Mouse (Mus musculus) heart, postnatal 25 days (tissue): ENCODE results near the gene Stk32b. TPM values are rescaled to one million over a fixed set of nuclear protein-coding genes. Genes with fewer than 3 reads are reported as not detected.

ENCODE experiments used
- DNase-seq: peaks from one replicate; pipeline ENCODE4 v3.0.0; 2022; ENCODE audit warnings: low spot score
- intact Hi-C: fragments of 180-260 bp; cut with DNase I; formaldehyde crosslinking; loops from one replicate; pipeline ENCODE4 v1.15.1; 2025
- total RNA-seq, 2 experiments: library from RNA; stranded (reverse); gene quantifications; 2 replicates each; pipeline ENCODE4 v1.2.3; 2021

Gene Stk32b
- total RNA-seq, 2 experiments from 2014 or later: 0.22 to 0.29 TPM

DNA sequence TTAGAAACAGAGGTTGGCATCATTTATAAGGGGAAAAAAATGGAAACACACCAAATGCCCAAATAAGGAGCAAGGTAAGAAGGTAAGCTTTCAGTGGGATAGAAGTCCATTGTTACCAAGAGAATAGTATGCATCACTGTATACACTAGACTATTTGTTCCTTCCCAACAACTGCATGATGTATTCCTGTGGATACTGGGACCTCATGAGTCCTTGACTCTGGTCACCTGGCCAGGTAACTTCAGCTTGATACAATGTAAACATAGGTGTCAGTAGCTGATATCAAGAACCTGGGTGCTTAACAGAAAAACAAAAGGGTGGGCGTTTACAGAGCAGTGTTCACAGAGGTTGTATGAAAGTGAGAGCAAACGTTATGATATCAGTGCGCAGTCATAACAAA lies 24.2 kb downstream of the Stk32b start:
- intact Hi-C loops: no loop called here
- DNase-seq: no peak

DNA sequence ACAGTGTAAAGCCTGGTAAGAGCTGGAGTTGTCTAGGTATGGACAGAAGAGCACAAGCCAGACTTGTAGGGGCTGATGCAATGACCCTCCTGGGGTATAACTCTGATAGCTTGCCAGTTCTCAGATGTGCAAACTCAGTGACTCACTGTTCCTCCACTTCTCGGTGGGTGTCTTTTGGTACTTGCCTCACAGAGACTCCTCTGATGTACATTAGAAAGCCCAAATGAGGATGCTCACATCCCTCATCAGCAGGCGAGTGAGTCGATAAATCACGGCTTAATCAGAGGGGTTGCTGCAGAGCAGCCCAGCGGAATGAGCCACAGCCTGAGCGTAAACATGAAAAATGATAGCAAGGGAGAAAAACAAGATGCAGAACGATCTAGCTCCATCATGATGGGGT lies 46.2 kb downstream of the Stk32b start:
- no peak for DNase-seq
- intact Hi-C loops: no loop called here

- DNase-seq: no peak
- intact Hi-C loops: no loop called here
Measured at GRCm38 (mm10) chr5:37664962-37665361, 52.0 kb downstream of the Stk32b start.

DNA sequence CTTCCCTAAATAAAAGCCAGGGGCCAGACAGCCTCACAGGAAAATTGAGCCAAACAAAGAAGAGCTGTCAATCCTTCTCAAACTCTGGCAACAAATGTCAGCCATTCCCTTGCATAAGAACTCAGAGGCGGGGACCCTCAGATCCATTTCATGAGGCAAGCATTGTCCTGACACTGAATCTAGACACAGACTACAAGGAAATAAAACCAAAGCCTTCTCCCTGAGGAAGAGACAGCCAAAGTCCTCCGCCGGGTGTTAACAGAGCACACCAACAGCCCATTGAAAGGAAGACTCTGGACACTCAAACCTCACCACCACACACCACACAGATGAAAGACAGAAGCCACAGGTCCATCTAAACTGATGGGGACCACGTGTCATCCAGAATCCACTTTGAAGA lies 57.8 kb downstream of the Stk32b start:
- intact Hi-C loops: no loop called here
- DNase-seq: no peak

GRCm38 (mm10) chr5:37657741-37658140 lies 59.2 kb downstream of the Stk32b start:
- intact Hi-C loops: no loop called here
- DNase-seq: no peak

DNA sequence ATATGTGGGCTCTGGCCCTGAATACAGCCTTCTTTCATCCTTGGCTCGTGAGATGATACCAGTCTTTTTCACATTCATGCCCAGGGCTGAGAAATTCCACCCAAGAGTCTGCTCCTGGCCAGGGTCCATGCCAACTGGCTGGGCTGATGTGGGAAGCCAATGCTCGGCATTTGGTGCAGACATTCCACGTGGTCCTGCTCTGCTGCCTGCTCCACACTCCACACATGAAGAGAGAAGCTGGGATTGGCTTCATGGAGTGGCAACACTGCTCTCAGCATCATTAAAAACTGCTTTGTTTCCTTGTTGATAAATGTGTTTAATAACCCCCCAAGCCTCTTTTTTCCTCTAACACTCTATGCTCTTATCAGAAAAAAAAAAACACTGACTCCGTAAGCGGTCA lies 61.8 kb downstream of the Stk32b start:
- intact Hi-C loops: no loop called here
- DNase-seq: no peak

DNA sequence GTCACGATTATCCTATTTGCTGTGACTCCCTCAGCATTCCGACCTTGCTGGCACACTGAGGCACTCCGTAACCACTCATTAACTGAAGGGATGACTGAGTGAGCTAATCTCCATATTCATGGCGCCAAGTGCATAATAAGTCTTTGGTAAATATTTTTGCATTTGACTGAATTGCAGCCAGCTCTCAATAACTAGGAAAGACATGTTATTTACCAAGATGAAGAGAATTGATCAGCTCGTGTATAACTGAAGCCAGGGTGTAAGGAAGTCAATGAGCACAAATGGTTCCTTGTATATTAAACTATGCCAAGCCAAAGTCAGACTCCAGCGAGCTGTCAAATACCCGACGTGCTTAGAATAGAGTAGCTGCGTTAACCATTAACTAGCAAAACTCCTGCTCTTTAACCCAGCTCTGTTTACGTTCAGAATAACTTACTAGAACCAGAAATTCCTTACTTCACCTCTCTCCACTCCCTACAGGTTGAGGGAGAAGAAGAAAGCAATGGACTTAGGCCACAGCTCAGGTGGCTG lies 66.2 kb downstream of the Stk32b start:
- no peak for DNase-seq
- intact Hi-C loops: no loop called here

GRCm38 (mm10) chr5:37650089-37650601 lies 66.8 kb downstream of the Stk32b start:
- intact Hi-C loops: no loop called here
- DNase-seq: no peak

DNA sequence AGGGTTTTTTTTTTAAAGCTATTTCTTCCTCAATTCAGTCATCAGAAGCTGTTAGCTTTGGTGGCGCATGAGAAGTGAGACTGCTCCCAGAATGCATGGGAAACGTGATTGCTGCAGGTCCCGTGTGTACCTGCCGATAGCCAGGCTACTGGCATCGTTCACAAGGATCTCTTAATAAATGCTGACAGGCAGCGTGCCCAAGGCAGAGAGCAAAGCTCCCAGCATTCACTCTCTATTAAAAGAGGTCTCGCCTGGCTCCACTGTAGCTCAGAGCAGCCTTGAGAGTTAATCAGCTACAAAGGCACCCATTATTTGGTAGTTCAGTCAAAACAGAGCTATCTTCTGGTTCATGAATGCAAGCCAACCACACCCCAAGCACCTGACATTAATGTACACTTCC lies 72.9 kb downstream of the Stk32b start:
- intact Hi-C loops: loop anchor here (10.0 kb wide), 1 partner anchor 69 kb away; no protein-coding TSS in a partner anchor
- DNase-seq: no peak

- intact Hi-C loops: loop anchor here (10.0 kb wide), 1 partner anchor 68 kb away; no protein-coding TSS in a partner anchor
- DNase-seq: no peak
Measured at GRCm38 (mm10) chr5:37642486-37642885, 74.5 kb downstream of the Stk32b start.

- intact Hi-C loops: no loop called here
- DNase-seq: no peak
Measured at GRCm38 (mm10) chr5:37634791-37635190, 82.2 kb downstream of the Stk32b start.

DNA sequence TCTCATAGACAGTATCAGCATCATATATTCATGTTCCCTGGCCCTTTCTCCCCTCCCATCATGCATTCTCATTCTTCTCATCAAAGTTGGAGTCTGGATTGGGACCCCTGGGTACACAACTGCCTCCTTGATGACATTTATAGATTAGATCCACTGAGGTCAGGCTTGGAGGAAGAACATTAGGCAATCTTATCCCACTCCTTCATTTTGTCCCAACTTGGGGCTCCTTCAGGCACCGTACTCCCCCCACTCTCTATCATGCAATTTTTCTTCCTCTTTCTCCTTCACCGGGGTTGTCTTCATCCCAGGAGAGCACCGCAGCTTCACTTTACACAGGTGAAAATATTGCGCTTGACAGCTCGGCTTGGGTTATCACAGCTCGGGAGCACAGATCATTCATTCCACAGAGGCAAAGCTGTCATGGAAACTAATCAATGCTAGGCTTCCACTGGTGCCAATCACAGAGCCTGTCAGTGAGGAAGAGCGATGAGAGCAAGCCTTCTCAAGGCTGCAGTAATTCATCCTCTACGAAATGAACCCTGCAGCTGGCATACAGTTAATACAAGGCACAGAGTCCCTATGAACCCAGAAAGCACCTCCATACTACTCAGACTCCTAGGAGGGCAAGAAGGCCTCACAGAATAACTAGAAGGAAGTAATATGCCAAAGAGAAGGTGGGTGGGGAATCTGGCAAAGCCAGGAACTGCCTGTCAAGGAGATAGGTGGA lies 89.4 kb downstream of the Stk32b start:
- intact Hi-C loops: no loop called here
- DNase-seq: no peak

- DNase-seq: no peak
- intact Hi-C loops: no loop called here
Measured at GRCm38 (mm10) chr5:37611874-37612273, 105.1 kb downstream of the Stk32b start.

GRCm38 (mm10) chr5:37599566-37599965 lies 117.4 kb downstream of the Stk32b start:
- intact Hi-C loops: no loop called here
- DNase-seq: no peak

DNA sequence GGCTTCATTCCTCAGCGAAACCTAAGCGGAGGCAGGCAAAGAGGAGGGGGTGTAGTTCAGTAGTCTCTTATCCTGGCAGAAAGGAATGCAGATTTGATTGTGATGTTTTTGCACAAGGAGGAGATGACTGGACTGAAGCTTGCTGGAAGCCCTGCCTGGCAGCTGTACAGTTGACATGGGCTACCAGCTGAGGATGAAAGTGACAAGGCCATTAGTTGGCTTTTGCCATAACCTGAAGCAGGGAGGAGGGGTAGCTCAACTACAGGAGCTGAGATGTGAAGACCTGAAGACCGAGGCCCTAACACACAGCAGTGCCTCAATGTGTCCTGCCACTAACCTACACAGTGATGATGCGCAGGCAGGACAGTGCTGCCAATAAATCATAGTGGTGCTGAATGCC lies 118.7 kb downstream of the Stk32b start:
- intact Hi-C loops: no loop called here
- DNase-seq: no peak

GRCm38 (mm10) chr5:37592411-37592810 lies 124.6 kb downstream of the Stk32b start:
- intact Hi-C loops: no loop called here
- no peak for DNase-seq

- no peak for DNase-seq
- intact Hi-C loops: no loop called here
Measured at GRCm38 (mm10) chr5:37587861-37588260, 129.1 kb downstream of the Stk32b start.

DNA sequence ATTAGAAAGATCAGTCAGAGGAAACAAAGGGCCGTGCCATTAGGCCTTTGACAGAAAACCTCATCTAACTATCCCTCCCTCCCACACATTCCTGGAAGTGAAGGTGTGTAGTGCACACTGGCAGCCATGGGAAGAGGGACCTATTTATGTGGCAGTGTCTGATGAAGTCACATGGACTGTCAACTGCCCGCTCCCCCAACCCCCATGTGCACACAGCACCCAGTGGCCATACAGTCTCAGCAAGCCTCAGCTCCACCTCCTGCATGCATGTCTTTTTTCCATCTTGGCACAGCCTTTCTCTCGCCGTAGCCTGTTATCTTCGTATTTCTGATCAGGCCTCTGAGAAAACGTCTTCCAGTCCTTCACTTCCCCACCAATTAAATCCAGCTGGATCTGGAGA lies 130.9 kb downstream of the Stk32b start:
- intact Hi-C loops: no loop called here
- DNase-seq: no peak

- intact Hi-C loops: loop anchor here (10.0 kb wide), 1 partner anchor 69 kb away; no protein-coding TSS in a partner anchor
- DNase-seq: no peak
Measured at GRCm38 (mm10) chr5:37575427-37575826, 141.5 kb downstream of the Stk32b start.

DNA sequence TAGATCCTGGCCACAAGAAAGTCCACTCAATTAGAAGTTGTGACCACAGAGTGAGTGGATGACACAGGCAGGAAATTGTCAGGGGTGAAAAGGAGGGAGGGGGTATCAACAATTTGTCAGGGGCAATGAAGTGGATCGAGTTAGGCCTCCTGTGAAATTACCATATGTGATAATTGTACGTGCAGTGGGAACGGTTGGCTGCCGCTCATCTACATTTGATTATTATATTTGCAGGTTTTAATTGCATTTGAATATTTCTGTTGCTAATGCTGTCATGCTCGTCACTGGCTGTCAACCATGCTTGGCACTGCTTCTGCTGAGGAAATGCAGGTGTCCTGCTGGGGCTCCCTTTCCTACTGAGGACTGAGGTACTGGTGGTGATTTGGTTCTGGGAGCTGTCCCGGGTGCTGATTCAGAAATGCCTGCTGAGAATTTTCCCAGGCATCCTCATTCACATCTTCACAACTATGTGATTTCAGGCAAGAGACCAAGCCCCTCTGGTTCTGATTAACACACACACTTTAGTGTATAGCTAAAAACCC lies 159.6 kb downstream of the Stk32b start:
- intact Hi-C loops: no loop called here
- DNase-seq: no peak

GRCm38 (mm10) chr5:37554231-37554630 lies 162.7 kb downstream of the Stk32b start:
- intact Hi-C loops: no loop called here
- DNase-seq: no peak
